Mouse (Mus musculus) midbrain, embryonic 10.5 days (tissue): ENCODE results near the gene Apex2. TPM values are rescaled to one million over a fixed set of nuclear protein-coding genes. Genes with fewer than 3 reads are reported as not detected.
"Not testable (repeated sequence)": the region's sequence is repeated elsewhere in the genome, so short reads cannot be mapped to it uniquely, and the experiment has no call there.

Experiments used
- DNase-seq: peaks from one replicate; pipeline ENCODE4 v3.0.0-alpha.2; 2017; ENCODE audit warnings: low spot score
- H3K27ac ChIP-seq: fragments of 300-500 bp; sonication (generic); replicated peaks from 2 replicates; pipeline ENCODE4 v1.5.1; 2016; ENCODE audit warnings: mild to moderate bottlenecking
- H3K27me3 ChIP-seq: fragments of 300-500 bp; sonication (generic); 2 replicates; pipeline ENCODE4 v1.6.1; 2016; ENCODE audit warnings: low read depth, mild to moderate bottlenecking; ENCODE audit not compliant: poor library complexity, severe bottlenecking
- H3K36me3 ChIP-seq: fragments of 300-500 bp; sonication (generic); 2 replicates; pipeline ENCODE4 v1.6.1; 2016; ENCODE audit warnings: mild to moderate bottlenecking, moderate library complexity
- H3K4me1 ChIP-seq: fragments of 300-500 bp; sonication (generic); 2 replicates; pipeline ENCODE4 v1.6.1; 2016
- H3K4me3 ChIP-seq: fragments of 300-500 bp; sonication (generic); 2 replicates; pipeline ENCODE4 v1.5.1; 2016; ENCODE audit warnings: mild to moderate bottlenecking, moderate library complexity
- H3K9me3 ChIP-seq: fragments of 300-500 bp; sonication (generic); replicated peaks from 2 replicates; pipeline ENCODE4 v1.6.1; 2016; ENCODE audit warnings: mild to moderate bottlenecking
- WGBS: fragments of 180-500 bp; shearing (Covaris S2); methylation state at CpG from one replicate; pipeline ENCODE4 v1.1.7; 2016; 5-methylcytosine and 5-hydroxymethylcytosine counted together
- polyA plus RNA-seq: library from polyadenylated mRNA; unstranded; fragments of >200 nt; fragmentation: Nextera tagmentation; extraction: Ambion mirVana; gene quantifications from 2 replicates; pipeline ENCODE4 v1.2.1, GENCODE M21; 2016

Gene Apex2
- polyA plus RNA-seq, 1 experiment from 2014 or later = 26.4 TPM

- no peaks in the 10 kb centered on the region for H3K9me3 ChIP-seq
- DNase-seq = no peak
- 87% methylated on average over 3 of the region's 3 CpGs for WGBS
- no peaks in the 10 kb centered on the region for H3K4me1 ChIP-seq
- H3K27ac ChIP-seq = no peak overlapping the region
- peaks cover 56% of the 10 kb centered on the region for H3K27me3 ChIP-seq
- H3K4me3 ChIP-seq = no peak overlapping the region
- H3K36me3 ChIP-seq = peaks cover 17% of the 10 kb centered on the region
These were observed 40.0 kb downstream of the Apex2 start for GRCm38 (mm10) chrX:150549639-150550038.

- WGBS = 46% methylated on average over 2 of the region's 5 CpGs
- peaks cover 40% of the 10 kb centered on the region for H3K27me3 ChIP-seq
- H3K36me3 ChIP-seq = peaks cover 18% of the 10 kb centered on the region
- no peak within 1 kb of the TSS for H3K4me3 ChIP-seq
- H3K27ac ChIP-seq = no peak within 1 kb of the TSS
- DNase-seq = no peak
- no peaks in the 10 kb centered on the region for H3K4me1 ChIP-seq
- no peaks in the 10 kb centered on the region for H3K9me3 ChIP-seq
These were observed 42.4 kb downstream of the Apex2 start, which contains the start of gene Alas2 for GRCm38 (mm10) chrX:150547239-150547638. TSS of gene Alas2 (plus strand) at chrX:150547375.

- H3K4me3 ChIP-seq = no peak overlapping the region
- no peaks in the 10 kb centered on the region for H3K4me1 ChIP-seq
- H3K27me3 ChIP-seq = 0 out of 2 replicates have a peak, but pooled peaks cover under 1% of the 10 kb centered on the region
- H3K36me3 ChIP-seq = peaks cover 6% of the 10 kb centered on the region; the same call in 1 of the 2 replicates
- DNase-seq = no peak
- no peaks in the 10 kb centered on the region for H3K9me3 ChIP-seq
- no peak overlapping the region for H3K27ac ChIP-seq
These were observed 48.0 kb downstream of the Apex2 start for GRCm38 (mm10) chrX:150541684-150542083.

GRCm38 (mm10) chrX:150540111-150540510 is 49.6 kb downstream of the Apex2 start:
- H3K4me1 ChIP-seq = no peaks in the 10 kb centered on the region
- H3K36me3 ChIP-seq = peaks cover 6% of the 10 kb centered on the region; the same call in 1 of the 2 replicates
- H3K4me3 ChIP-seq = no peak overlapping the region
- H3K27ac ChIP-seq = no peak overlapping the region
- DNase-seq = no peak
- no peaks in the 10 kb centered on the region for H3K27me3 ChIP-seq
- 92% methylated on average over 2 of the region's 2 CpGs for WGBS
- H3K9me3 ChIP-seq = no peaks in the 10 kb centered on the region

- no peaks in the 10 kb centered on the region for H3K9me3 ChIP-seq
- WGBS = 96% methylated on average over 1 of the region's 1 CpGs
- H3K27me3 ChIP-seq = no peaks in the 10 kb centered on the region
- no peak overlapping the region for H3K27ac ChIP-seq
- peaks cover under 1% of the 10 kb centered on the region; the same call in 1 of the 2 replicates for H3K36me3 ChIP-seq
- H3K4me3 ChIP-seq = no peak overlapping the region
- H3K4me1 ChIP-seq = no peaks in the 10 kb centered on the region
- no peak for DNase-seq
These were observed 73.2 kb downstream of the Apex2 start for GRCm38 (mm10) chrX:150516477-150516876.

GRCm38 (mm10) chrX:150516015-150516414 is 73.7 kb downstream of the Apex2 start:
- Histone ChIP-seq H3K27ac (no peak overlapping the region), H3K27me3 (no peaks in the 10 kb centered on the region), H3K9me3 (no peaks in the 10 kb centered on the region), H3K36me3 (no peaks in the 10 kb centered on the region), H3K4me1 (no peaks in the 10 kb centered on the region), H3K4me3 (no peak overlapping the region)
- DNase-seq = no peak

- Histone ChIP-seq H3K27ac (no peak overlapping the region), H3K9me3 (no peaks in the 10 kb centered on the region), H3K4me1 (no peaks in the 10 kb centered on the region), H3K27me3 (no peaks in the 10 kb centered on the region), H3K4me3 (no peak overlapping the region), H3K36me3 (no peaks in the 10 kb centered on the region)
- WGBS = 85% methylated on average over 1 of the region's 1 CpGs
- no peak for DNase-seq
These were observed 75.5 kb downstream of the Apex2 start for GRCm38 (mm10) chrX:150514127-150514526.

GRCm38 (mm10) chrX:150511274-150511673 is 78.4 kb downstream of the Apex2 start:
- H3K4me3 ChIP-seq = no peak overlapping the region
- no peaks in the 10 kb centered on the region for H3K9me3 ChIP-seq
- H3K27me3 ChIP-seq = no peaks in the 10 kb centered on the region
- no peaks in the 10 kb centered on the region for H3K4me1 ChIP-seq
- DNase-seq = no peak
- no peak overlapping the region for H3K27ac ChIP-seq
- peaks cover 3% of the 10 kb centered on the region; the same call in 1 of the 2 replicates for H3K36me3 ChIP-seq
- 80% methylated on average over 6 of the region's 6 CpGs for WGBS

GRCm38 (mm10) chrX:150510631-150511030 is 79.0 kb downstream of the Apex2 start:
- H3K36me3 ChIP-seq = peaks cover 3% of the 10 kb centered on the region; the same call in 1 of the 2 replicates
- WGBS = 59% methylated on average over 4 of the region's 4 CpGs
- H3K27me3 ChIP-seq = no peaks in the 10 kb centered on the region
- H3K4me1 ChIP-seq = no peaks in the 10 kb centered on the region
- DNase-seq = no peak
- no peaks in the 10 kb centered on the region for H3K9me3 ChIP-seq
- H3K4me3 ChIP-seq = no peak overlapping the region
- no peak overlapping the region for H3K27ac ChIP-seq

GRCm38 (mm10) chrX:150508696-150509095 is 81.0 kb downstream of the Apex2 start:
- Histone ChIP-seq H3K36me3 (peaks cover 3% of the 10 kb centered on the region; the same call in 1 of the 2 replicates), H3K9me3 (no peaks in the 10 kb centered on the region), H3K4me3 (no peak overlapping the region), H3K27ac (no peak overlapping the region), H3K4me1 (no peaks in the 10 kb centered on the region), H3K27me3 (no peaks in the 10 kb centered on the region)
- 90% methylated on average over 6 of the region's 6 CpGs for WGBS
- no peak for DNase-seq

GRCm38 (mm10) chrX:150487811-150488210 is 101.9 kb downstream of the Apex2 start:
- not testable (repeated sequence) for H3K36me3 ChIP-seq, H3K27ac ChIP-seq, H3K4me3 ChIP-seq, H3K27me3 ChIP-seq, H3K9me3 ChIP-seq, DNase-seq, H3K4me1 ChIP-seq
- WGBS = 78% methylated on average over 3 of the region's 10 CpGs

GRCm38 (mm10) chrX:150486314-150487030 is 103.2 kb downstream of the Apex2 start:
- H3K4me1 ChIP-seq, H3K36me3 ChIP-seq, H3K27ac ChIP-seq, H3K9me3 ChIP-seq, H3K4me3 ChIP-seq, H3K27me3 ChIP-seq, DNase-seq: not testable (repeated sequence)
- 68% methylated on average over 12 of the region's 22 CpGs for WGBS

- H3K27me3 ChIP-seq = no peaks in the 10 kb centered on the region
- H3K4me1 ChIP-seq = 0 out of 2 replicates have a peak, but pooled peaks cover 2% of the 10 kb centered on the region
- H3K27ac ChIP-seq = peak overlapping the region; percentile 90
- peak; percentile 75 for DNase-seq
- H3K9me3 ChIP-seq = no peaks in the 10 kb centered on the region
- WGBS = 2% methylated on average over 34 of the region's 34 CpGs
- H3K4me3 ChIP-seq = peak overlapping the region; percentile 57
- H3K36me3 ChIP-seq = no peaks in the 10 kb centered on the region
These were observed 111.6 kb downstream of the Apex2 start for GRCm38 (mm10) chrX:150477854-150478780.
